Mouse (Mus musculus): ENCODE data around the gene Gm5767.
A peak's percentile ranks its signal among the peaks of the same experiment; 100 is the strongest.

The Gm5767 gene

GRCm38 (mm10) chr16:8680470-8680869 is at the start of gene Gm5767:
Gene Gm5767, plus strand, starts transcription at chr16:8680770.
- no peak for DNase-seq

DNA sequence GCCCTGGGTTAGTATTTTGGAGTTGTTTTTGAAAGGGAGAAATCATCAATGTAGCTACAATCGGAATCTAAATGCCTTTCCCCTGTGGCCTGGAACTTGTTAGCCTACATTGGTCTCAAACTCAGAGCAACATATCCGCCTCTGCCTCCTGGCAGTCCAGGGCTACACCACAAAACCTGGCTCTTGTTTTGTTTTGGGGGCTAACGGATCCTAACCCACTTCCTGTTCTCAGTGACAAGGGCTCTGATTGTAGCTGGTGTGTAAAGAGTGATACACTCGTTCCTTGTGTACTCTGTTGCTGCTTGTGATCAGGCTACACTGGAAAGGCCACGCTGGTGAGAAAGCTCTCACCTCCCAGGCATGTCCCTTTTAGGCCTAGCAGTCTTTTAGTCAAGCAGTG is 49.1 kb upstream of the Gm5767 start:
- no peak for DNase-seq

DNA sequence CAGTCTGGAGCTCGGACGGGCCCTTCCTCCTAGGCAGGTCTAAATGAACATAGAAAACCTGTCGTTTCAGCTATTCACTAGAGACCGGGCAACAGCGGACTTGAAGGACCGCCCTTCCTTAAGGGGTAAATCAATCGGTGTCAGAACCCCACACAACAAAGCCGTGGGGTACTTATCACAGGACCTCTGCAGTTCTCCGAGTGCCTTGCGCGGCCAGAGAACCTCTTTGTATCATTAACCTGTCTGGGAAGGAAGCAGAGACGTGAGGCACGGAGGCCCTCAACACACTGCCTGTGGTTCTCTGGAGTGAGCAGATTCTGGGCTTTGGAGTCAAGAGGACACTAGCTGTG is 43.7 kb upstream of the Gm5767 start:
- DNase-seq, result no peak

GRCm38 (mm10) chr16:8637217-8638051 is 43.1 kb upstream of the Gm5767 start, which contains the start of the genes Pmm2 and Tmem186:
Gene Pmm2, plus strand, starts transcription at chr16:8637674.
Gene Tmem186, minus strand, starts transcription at chr16:8637712.
- DNase-seq, result peak; percentile 99

- no peak for DNase-seq
Measured at GRCm38 (mm10) chr16:8638131-8638530, 42.4 kb upstream of the Gm5767 start.

- DNase-seq, result no peak
Measured at GRCm38 (mm10) chr16:8639466-8640191, 40.9 kb upstream of the Gm5767 start.

DNA sequence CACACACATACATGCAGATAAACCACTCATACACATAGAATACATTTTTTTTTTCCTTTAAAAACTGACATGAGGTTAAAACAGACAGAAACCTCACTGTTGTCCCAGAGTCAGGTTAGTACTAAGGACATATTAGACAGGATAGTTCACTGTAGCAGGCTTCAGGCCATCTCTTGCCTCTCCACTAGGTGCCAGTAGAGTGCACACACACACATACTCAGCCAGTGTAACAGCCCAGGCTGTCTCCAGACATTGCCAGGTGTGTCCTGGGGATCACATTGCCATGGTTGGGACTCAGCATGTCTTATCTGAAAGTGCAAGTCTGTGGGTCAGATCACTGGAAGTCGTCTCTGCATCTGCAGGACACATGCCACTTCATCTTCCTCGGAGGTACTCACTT is 36.7 kb upstream of the Gm5767 start:
- peak; percentile 89 for DNase-seq

DNA sequence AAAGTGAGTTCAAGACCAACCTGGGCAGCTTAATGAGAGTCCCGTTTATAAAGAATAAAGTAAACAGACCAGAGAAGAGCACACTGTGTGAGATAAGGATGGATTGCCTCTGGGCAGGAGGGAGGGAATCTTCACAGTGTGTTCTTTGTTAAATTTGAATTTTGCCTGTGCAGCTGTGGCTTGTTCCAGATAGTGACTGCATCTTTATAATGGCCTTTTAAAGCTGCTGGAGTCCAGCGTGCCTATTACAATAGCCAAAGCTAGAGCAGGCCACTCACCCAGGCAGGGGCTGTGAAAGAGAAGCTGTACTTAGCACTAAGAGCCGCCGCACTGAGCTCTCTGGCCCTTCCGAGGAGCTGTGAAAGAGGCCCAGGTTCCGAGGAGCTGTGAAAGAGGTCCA is 35.0 kb upstream of the Gm5767 start:
- no peak for DNase-seq

GRCm38 (mm10) chr16:8650007-8650406 is 30.6 kb upstream of the Gm5767 start:
- no peak for DNase-seq

DNA sequence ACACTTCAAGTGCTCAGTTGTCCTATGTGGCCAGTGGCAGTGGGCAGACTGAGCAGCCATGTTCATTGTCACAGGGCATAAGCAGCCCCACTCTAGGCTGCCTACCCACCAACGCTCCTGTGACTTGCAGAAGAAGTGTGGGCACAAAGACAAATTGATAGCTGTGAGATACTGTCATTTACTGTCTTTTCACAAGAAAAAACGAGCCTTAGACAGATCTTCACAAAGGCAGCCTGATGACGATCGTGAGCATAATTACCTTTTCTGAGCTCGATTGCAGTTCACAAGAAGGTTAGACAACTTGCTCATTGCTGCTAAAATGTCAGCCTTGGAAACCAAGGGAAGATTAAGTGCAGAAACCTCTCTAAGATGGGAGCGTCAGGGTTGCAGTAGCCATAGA is 25.5 kb upstream of the Gm5767 start:
- no peak for DNase-seq

DNA sequence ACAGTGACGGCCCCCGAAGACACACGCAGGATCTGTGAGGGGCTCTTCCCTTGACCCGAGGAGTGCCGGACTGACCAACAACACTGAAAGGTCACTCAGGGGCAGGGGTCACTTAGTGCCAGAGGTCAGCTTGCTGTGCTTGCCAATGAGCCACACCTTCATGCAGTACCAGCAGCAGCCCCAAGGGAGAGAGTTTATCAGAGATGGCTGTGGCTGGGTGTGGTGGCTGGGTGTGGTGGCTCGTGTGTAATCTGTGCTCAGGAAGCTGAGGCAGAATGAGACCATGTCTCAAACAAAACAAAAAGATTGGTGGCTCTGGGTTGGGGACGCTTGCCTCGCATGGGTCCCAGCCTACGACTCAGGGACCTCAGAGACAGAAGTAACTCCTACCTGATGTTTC is 25.0 kb upstream of the Gm5767 start:
- DNase-seq, result peak; percentile 90

DNA sequence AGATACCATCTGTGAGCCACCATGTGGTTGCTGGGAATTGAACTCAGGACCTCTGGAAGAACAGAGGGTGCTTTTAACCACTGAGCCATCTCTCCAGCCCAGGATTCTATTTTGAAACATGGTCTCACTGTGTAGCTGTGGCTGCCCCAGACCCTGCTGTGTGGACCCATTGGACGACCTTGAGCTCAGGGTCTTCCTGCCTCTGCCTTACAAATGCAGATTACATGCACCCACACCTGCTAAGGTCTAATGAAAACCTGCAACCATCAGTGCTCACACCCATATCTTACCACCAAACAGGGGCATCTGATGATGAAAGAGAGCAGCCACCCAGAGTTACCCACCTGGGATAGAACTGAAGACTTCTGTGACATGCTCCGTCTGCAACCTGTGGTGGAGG is 24.3 kb upstream of the Gm5767 start:
- DNase-seq, result no peak

DNA sequence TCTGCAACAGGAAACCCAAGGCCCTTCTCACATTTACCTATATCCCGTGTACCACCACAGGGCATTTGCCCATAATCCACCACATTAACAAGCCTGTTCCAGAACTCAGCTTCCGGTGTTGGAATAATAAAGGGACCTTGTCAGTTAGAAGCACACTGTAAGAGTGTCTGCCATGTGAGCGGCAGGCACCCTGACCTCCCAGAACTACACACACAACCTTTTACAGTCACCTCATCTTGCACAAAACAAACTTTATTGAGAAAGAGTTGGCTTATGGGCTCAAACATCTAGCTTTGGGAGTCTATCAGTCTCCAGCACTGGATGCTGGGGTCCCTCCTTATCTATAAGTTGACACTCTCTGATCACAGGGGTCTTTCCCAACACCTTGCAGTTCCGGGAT is 22.2 kb upstream of the Gm5767 start:
- DNase-seq, result no peak

DNA sequence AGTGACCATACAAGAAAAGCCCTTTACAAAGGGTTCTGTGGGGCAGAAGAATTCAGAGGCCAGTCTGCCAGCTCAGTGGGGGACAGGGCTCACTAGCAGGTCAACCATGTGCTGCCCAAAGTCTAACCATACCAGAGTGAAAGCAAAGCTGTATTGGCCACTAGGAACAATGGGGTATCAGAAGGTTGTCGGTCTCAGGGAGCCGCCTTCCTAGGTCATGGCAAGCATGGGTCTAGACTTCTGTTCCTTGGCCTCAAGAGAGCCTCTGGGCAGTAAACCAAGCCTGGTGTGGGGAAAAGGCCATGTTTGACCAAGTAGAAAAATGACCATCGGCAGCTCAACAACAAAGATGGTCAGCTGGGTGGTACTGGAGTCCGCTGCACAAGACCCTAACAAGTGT is 21.8 kb upstream of the Gm5767 start:
- DNase-seq, result no peak

- DNase-seq, result no peak
Measured at GRCm38 (mm10) chr16:8663022-8663421, 17.5 kb upstream of the Gm5767 start.

DNA sequence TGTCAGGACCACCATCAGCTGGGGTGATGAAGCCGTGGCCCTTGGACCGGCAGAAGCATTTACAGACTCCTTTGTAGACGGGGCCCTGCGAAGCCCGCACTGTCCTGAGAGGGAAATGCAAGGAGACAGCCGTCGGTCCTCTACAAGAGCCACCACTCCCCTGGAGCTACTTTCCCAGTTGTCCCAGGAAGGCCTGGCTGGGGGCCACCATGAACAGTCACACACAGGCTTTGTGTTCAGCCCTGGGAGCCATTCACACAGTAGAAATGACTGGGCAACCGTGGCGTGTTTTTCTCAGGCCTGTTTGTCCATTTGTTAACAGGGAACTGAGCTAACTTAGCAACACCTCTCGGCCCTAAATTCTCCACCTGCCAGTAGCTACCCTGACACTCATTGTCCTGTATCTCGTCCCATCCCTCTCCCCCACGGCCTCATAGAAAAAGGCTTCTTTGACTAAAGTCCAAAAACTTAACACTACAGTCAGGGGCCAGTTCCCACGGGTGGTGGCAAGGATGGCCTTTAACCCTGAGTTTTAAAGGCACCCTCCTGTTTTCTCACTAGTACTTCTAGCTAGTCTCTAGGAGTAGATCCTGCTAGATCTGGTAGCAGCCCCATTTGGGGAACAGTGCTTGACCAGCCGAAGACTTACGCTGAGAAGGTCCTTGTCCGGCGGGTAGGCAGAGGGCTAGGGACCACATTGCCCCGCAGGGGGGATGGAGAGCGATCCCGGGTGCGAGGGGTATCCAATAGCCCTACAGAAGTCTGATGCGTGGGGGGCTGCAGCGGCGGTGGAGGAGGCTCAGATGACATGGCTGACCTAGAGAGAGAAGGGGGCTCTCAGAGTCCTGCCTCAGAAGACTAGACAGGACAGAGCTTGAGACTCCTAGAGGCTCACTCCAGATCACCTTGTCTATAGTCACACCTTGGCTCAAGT is 16.7 kb upstream of the Gm5767 start:
- DNase-seq, result peak; percentile 95

GRCm38 (mm10) chr16:8665367-8665766 is 15.2 kb upstream of the Gm5767 start:
- peak; percentile 93 for DNase-seq

DNA sequence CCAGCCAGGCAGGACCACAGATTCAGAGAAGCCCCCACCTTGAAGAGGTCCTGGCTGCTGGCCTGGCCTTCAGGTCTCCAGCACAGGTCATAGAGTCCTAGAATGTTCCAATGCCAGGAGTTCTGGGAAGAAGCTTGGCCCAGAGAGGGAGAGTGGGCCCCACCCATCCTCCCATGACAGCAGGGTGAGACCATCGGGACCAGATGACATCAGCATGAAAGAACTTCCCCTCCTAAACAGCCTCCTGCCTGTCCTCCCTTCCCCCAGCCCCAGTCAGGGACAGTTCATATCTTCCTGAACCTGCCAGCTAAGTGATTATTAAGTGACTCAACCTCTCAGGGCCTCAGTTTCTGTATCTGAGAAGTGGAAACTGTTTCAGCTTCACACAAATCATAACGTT is 14.1 kb upstream of the Gm5767 start:
- peak; percentile 98 for DNase-seq

GRCm38 (mm10) chr16:8667261-8667660 is 13.3 kb upstream of the Gm5767 start:
- peak; percentile 97 for DNase-seq

DNA sequence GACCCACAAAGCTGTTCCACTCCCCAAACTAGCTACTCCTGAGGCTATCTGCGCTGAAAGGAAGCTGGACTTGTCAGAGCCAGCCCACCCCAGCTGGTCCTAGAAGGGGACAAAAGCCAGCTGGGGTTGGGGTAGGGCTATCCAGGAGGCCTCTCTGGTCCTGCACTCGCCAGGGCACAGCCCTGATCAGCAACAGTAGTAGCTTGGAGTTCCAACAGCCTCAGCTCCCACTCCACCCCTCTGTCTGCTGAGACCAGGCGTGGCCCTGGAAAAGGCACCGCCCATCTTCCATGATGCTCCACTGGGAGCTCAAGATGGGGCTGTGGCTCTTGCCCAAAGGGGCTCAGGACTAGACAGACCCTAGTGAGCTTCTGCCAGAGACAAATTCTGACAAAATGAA is 12.8 kb upstream of the Gm5767 start:
- DNase-seq, result peak; percentile 97

- DNase-seq, result peak; percentile 92
Measured at GRCm38 (mm10) chr16:8668386-8668785, 12.2 kb upstream of the Gm5767 start.

DNA sequence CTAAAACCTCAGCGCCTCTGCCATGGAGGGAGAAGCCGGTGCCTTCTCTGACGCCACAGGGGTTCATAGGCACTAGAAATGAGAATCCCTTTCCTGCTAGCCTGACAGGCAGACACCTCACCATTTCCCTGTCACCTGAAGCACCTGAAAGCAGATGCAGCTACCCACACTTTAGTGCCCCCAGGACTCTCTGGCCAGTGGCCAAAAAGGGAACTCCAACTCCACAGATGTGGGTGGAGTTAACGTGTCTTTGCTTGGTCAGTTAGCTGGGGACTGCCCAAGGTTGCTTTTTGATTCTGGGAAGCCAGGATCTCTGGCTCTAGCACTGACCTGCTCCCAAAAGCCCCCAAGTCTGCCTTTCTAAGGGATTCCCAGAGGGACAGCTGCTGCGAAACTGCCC is 11.1 kb upstream of the Gm5767 start:
- no peak for DNase-seq
